Comparison of ENCODE assay signal across 7 mouse cellular contexts in the genomic region with DNA sequence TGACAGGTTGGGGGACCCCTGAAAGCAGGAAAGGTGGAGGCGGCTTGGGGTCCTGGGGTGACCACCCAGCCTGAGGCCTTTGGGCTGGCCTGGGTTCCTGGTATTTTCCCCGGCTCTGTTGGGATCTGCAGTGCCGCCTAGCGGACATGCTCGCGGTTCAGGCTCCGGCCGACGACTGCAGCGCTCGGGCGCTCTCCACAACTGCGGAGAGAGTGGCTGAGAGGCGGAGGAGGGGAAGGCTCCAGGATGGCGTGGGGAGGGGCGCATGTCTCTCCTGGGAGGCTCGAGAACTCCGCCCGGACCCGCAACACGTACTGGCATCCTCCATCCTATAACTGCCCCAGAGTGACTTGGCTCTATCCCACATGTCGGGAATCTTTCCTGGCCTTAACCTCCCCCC. TPM values are rescaled to one million over a fixed set of nuclear protein-coding genes. Genes with fewer than 3 reads are reported as not detected.
DNase-seq lines count a peak whose midpoint lies in the region; ATAC-seq and TF ChIP-seq lines count a peak whose summit lies in the region.

No protein-coding gene starts in this region.

- no peak overlapping the region for H3K27ac ChIP-seq in cortical plate, adult 2 months (ENCODE audit: insufficient read depth, low read length)
- H3K27ac ChIP-seq in intestine, embryonic 14.5 days (ENCODE audit: low read depth) = peak overlapping the region; percentile 83
- H3K27ac ChIP-seq in limb, embryonic 10.5 days = peak overlapping the region; percentile 98
- H3K27ac ChIP-seq in midbrain, embryonic 10.5 days (replicated peaks) = peak overlapping the region; percentile 98

- H3K4me3 ChIP-seq in cortical plate, adult 2 months (ENCODE audit: insufficient read depth, low read length) = no peak overlapping the region
- no peak overlapping the region for H3K4me3 ChIP-seq in intestine, embryonic 14.5 days (ENCODE audit: low read depth, low read length)
- peak overlapping the region; percentile 85 for H3K4me3 ChIP-seq in limb, embryonic 10.5 days
- H3K4me3 ChIP-seq in midbrain, embryonic 10.5 days = peak overlapping the region; percentile 77

- no peaks in the 10 kb centered on the region for H3K4me1 ChIP-seq in cortical plate, adult 2 months (ENCODE audit: control insufficient read depth, insufficient read depth, low read length)
- H3K4me1 ChIP-seq in intestine, embryonic 14.5 days (replicated peaks; ENCODE audit: control insufficient read depth, insufficient read depth, low read length) = peaks cover 9% of the 10 kb centered on the region; the same call in 1 of the 2 replicates
- peaks cover 47% of the 10 kb centered on the region for H3K4me1 ChIP-seq in limb, embryonic 10.5 days
- peaks cover 42% of the 10 kb centered on the region for H3K4me1 ChIP-seq in midbrain, embryonic 10.5 days

- H3K4me2 ChIP-seq in intestine, embryonic 14.5 days (ENCODE audit: low read length) = peak overlapping the region; percentile 71

- intact Hi-C loops in gastrocnemius, postnatal 36 days (cut with DNase I) = loop anchor here (10.0 kb wide), 2 partner anchors 823 to 1423 kb away; no protein-coding TSS in a partner anchor

- WGBS in intestine, embryonic 14.5 days = 2% methylated on average over 22 of the region's 22 CpGs
- 1% methylated on average over 22 of the region's 22 CpGs for WGBS in limb, embryonic 10.5 days
- WGBS in midbrain, embryonic 10.5 days = 2% methylated on average over 22 of the region's 22 CpGs

- peaks cover 18% of the 10 kb centered on the region for H3K36me3 ChIP-seq in intestine, embryonic 14.5 days (ENCODE audit: control insufficient read depth, insufficient read depth, low read length)
- peaks cover 23% of the 10 kb centered on the region for H3K36me3 ChIP-seq in limb, embryonic 10.5 days
- peaks cover 20% of the 10 kb centered on the region for H3K36me3 ChIP-seq in midbrain, embryonic 10.5 days

- TF ChIP-seq POLR2A in cortical plate, adult 2 months (IDR thresholded peaks at IDR 0.05; ENCODE audit: extremely low read depth, insufficient read depth, low read length) = no peak

- H3K9me3 ChIP-seq in intestine, embryonic 14.5 days (ENCODE audit: control insufficient read depth, low read length) = peaks cover 3% of the 10 kb centered on the region; the same call in 1 of the 2 replicates
- H3K9me3 ChIP-seq in limb, embryonic 10.5 days (replicated peaks) = no peaks in the 10 kb centered on the region
- peaks cover 4% of the 10 kb centered on the region; the same call in 1 of the 2 replicates for H3K9me3 ChIP-seq in midbrain, embryonic 10.5 days (replicated peaks)

- no peak overlapping the region for H3K9ac ChIP-seq in intestine, embryonic 14.5 days (ENCODE audit: low read length)

- peak; percentile 53 for TF ChIP-seq CTCF in cortical plate, adult 2 months (IDR thresholded peaks at IDR 0.05; ENCODE audit: extremely low read depth, insufficient read depth, low read length)

- DNase-seq in adrenal gland, adult 18-20 months (ENCODE audit: low spot score in 2 of 2) = peak; percentile 84 to 88
- DNase-seq in gastrocnemius, postnatal 36 days = peak; percentile 75 to 81
- peak; percentile 94 for DNase-seq in intestine, embryonic 14.5 days (ENCODE audit: low spot score)
- DNase-seq in limb, embryonic 10.5 days (ENCODE audit: low spot score) = peak; percentile 91
- peak; percentile 90 for DNase-seq in midbrain, embryonic 10.5 days (ENCODE audit: low spot score)
- peak; percentile 41 to 82 for DNase-seq in spleen, postnatal 4 days (ENCODE audit: low spot score in 2 of 2)

- ATAC-seq in intestine, embryonic 14.5 days (replicated peaks; ENCODE audit: low FRiP score, low TSS enrichment, low read depth) = peak; percentile 71

- H3K27me3 ChIP-seq in intestine, embryonic 14.5 days (replicated peaks; ENCODE audit: control insufficient read depth, insufficient read depth, low read length) = no peaks in the 10 kb centered on the region
- H3K27me3 ChIP-seq in limb, embryonic 10.5 days (ENCODE audit: low read depth, poor library complexity, severe bottlenecking) = peaks cover 69% of the 10 kb centered on the region
- H3K27me3 ChIP-seq in midbrain, embryonic 10.5 days (ENCODE audit: low read depth, poor library complexity, severe bottlenecking) = peaks cover 48% of the 10 kb centered on the region

RNA-seq across cellular contexts. Expression of gene Zfp503, which starts 7.9 kb away (rescaled TPM):
- 10 to 100 TPM; 21.9 to 25.3 TPM for total RNA-seq in adrenal gland, adult 18-20 months (2021)
- polyA plus RNA-seq in cortical plate, adult 2 months (2012; rRNA removed) = 1.4 and 1.9 TPM in 2 replicates
- 10 to 100 TPM in 1 of 2 experiments, 1 to 10 TPM in 1; 6.5 to 18.3 TPM for total RNA-seq in gastrocnemius, postnatal 36 days (2021)
- polyA plus RNA-seq in intestine, embryonic 14.5 days (2014; fragmentation: Nextera tagmentation; extraction: Ambion mirVana) = 11.4 and 12.7 TPM in 2 replicates
- polyA plus RNA-seq in limb, embryonic 10.5 days (2016; fragmentation: Nextera tagmentation; extraction: Ambion mirVana) = 18.5 and 22.6 TPM in 2 replicates
- polyA plus RNA-seq in midbrain, embryonic 10.5 days (2016; fragmentation: Nextera tagmentation; extraction: Ambion mirVana) = 11.2 and 13.0 TPM in 2 replicates

RNA-seq across cellular contexts. Expression of gene Lrmda, which starts 38.0 kb away (rescaled TPM):
- total RNA-seq in adrenal gland, adult 18-20 months (2021) = 1 to 10 TPM; 6.8 to 9.1 TPM
- 0.28 and 0.65 TPM in 2 replicates for polyA plus RNA-seq in cortical plate, adult 2 months (2012; rRNA removed)
- 1 to 10 TPM; 1.7 to 2.8 TPM for total RNA-seq in gastrocnemius, postnatal 36 days (2021)
- 0.63 and 0.70 TPM in 2 replicates for polyA plus RNA-seq in intestine, embryonic 14.5 days (2014; fragmentation: Nextera tagmentation; extraction: Ambion mirVana)
- polyA plus RNA-seq in limb, embryonic 10.5 days (2016; fragmentation: Nextera tagmentation; extraction: Ambion mirVana) = 0.48 and 0.51 TPM in 2 replicates
- polyA plus RNA-seq in midbrain, embryonic 10.5 days (2016; fragmentation: Nextera tagmentation; extraction: Ambion mirVana) = 0.38 TPM in 1 of 2 replicates, not detected in the other

Comparison
In these comparisons a context has a peak if more than half of its experiments do, and no peak if none do; other contexts are left out.
1. H3K4me3 ChIP-seq: peak in limb, embryonic 10.5 days (single experiment) and midbrain, embryonic 10.5 days (single experiment); none in cortical plate, adult 2 months (single experiment) and intestine, embryonic 14.5 days (single experiment).
2. Peak in every context shown above with its lines, with median percentiles within 50 percentile points of each other: DNase-seq.